Mouse (Mus musculus) midbrain, embryonic 10.5 days (tissue): Measurements from ENCODE around the gene Usp36. TPM values are rescaled to one million over a fixed set of nuclear protein-coding genes. Genes with fewer than 3 reads are reported as not detected.
A peak's percentile ranks its signal among the peaks of the same experiment; 100 is the strongest.

Experiments
- DNase-seq: peaks from one replicate; pipeline ENCODE4 v3.0.0-alpha.2; 2017; ENCODE audit warnings: low spot score
- H3K27ac ChIP-seq: fragments of 300-500 bp; sonication (generic); replicated peaks from 2 replicates; pipeline ENCODE4 v1.5.1; 2016; ENCODE audit warnings: mild to moderate bottlenecking
- H3K27me3 ChIP-seq: fragments of 300-500 bp; sonication (generic); 2 replicates; pipeline ENCODE4 v1.6.1; 2016; ENCODE audit warnings: low read depth, mild to moderate bottlenecking; ENCODE audit not compliant: poor library complexity, severe bottlenecking
- H3K36me3 ChIP-seq: fragments of 300-500 bp; sonication (generic); 2 replicates; pipeline ENCODE4 v1.6.1; 2016; ENCODE audit warnings: mild to moderate bottlenecking, moderate library complexity
- H3K4me1 ChIP-seq: fragments of 300-500 bp; sonication (generic); 2 replicates; pipeline ENCODE4 v1.6.1; 2016
- H3K4me3 ChIP-seq: fragments of 300-500 bp; sonication (generic); 2 replicates; pipeline ENCODE4 v1.5.1; 2016; ENCODE audit warnings: mild to moderate bottlenecking, moderate library complexity
- H3K9me3 ChIP-seq: fragments of 300-500 bp; sonication (generic); replicated peaks from 2 replicates; pipeline ENCODE4 v1.6.1; 2016; ENCODE audit warnings: mild to moderate bottlenecking
- WGBS: fragments of 180-500 bp; shearing (Covaris S2); methylation state at CpG from one replicate; pipeline ENCODE4 v1.1.7; 2016; 5-methylcytosine and 5-hydroxymethylcytosine counted together
- polyA plus RNA-seq: library from polyadenylated mRNA; unstranded; fragments of >200 nt; fragmentation: Nextera tagmentation; extraction: Ambion mirVana; gene quantifications from 2 replicates; pipeline ENCODE4 v1.2.1, GENCODE M21; 2016

Usp36 gene
- polyA plus RNA-seq, result 20.4 and 23.6 TPM in 2 replicates

DNA sequence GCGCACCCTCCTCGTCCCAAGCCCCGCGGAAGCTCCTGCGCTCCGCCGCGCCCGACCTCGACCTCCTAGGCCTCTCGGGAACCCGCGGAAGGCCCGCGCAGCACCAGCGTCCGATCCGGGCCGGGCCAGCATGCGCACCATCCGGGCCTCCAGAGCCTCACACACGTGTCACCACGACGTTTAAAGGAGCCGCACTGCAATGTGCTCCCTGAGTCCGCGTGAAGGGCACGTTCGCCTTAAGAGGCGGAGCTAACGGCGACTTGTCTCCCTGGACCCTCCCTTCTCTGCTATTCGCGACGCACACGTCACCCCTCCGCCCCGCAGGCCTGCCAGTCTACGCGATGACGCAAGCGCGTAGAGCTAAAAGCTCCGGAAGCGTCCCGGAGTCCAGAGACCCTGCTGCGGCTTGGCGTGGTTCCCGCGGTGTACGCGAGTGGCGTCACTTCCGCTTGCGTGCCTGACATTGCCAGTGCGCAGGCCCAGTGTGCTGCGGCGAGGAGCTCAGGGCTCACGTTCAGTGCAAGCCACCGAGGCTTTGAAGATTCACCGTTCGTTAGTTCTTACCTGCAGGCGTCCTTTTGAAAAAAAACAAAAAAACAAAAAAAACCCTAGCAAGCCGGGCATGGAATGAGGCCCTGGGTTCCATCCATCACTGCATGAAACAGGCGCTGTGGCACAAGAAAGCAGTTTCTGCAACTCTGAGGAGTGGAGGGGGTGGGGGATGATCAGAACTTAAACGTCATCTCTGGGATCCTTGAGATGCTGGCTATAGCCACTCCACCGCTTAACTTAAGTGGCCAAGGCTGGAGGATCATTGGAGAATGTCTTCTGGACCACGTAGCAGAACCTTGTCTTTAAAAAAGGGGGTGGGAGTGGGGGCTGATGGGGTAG lies at the start of gene Usp36:
TSS of gene Usp36 (minus strand) at position 246 of the 891 bp plus-strand sequence.
- DNase-seq, result peak; percentile 100
- no peaks in the 10 kb centered on the region for H3K27me3 ChIP-seq
- H3K4me1 ChIP-seq, result peaks cover 43% of the 10 kb centered on the region
- H3K27ac ChIP-seq, result peak within 1 kb of the TSS; percentile 81
- H3K9me3 ChIP-seq, result no peaks in the 10 kb centered on the region
- peaks cover 26% of the 10 kb centered on the region for H3K36me3 ChIP-seq
- 1% methylated on average over 68 of the region's 68 CpGs for WGBS
- peak within 1 kb of the TSS; percentile 93 for H3K4me3 ChIP-seq

DNA sequence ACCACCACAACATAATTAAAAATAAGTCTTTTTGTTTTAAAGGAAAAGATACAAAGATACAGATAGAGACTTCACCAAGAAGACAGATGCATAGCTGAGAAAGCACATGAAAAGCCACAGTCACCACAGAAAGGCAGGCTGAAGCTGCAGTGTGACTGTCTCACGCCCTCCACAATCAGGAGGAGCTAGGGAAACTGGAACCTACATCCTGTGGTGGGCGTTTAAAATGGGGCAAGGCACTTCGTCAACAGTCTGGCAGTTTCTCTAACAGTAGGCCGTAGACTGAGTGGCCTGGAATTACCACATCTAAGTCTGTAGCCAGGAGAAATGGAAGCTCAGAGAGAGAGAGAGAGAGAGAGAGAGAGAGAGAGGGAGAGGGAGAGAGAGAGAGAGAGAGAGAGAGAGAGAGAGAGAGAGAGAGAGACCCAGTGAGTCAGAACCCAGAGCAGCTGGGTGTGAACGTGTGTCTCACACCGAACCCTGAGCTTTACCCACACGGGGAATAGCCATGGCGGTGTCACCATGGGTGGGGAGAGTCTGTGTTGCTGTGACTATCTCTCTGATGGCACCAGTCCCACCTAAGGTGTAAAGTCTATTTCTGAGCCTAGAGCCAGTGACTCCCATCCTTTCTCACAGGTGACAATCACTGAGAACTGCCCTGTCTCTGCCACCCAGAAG lies 47.6 kb upstream of the Usp36 start:
- Histone ChIP-seq H3K4me3 (no peak overlapping the region), H3K36me3 (peaks cover 12% of the 10 kb centered on the region), H3K27me3 (no peaks in the 10 kb centered on the region), H3K9me3 (no peaks in the 10 kb centered on the region), H3K4me1 (peaks cover 15% of the 10 kb centered on the region), H3K27ac (no peak overlapping the region)
- 84% methylated on average over 8 of the region's 8 CpGs for WGBS
- no peak for DNase-seq

DNA sequence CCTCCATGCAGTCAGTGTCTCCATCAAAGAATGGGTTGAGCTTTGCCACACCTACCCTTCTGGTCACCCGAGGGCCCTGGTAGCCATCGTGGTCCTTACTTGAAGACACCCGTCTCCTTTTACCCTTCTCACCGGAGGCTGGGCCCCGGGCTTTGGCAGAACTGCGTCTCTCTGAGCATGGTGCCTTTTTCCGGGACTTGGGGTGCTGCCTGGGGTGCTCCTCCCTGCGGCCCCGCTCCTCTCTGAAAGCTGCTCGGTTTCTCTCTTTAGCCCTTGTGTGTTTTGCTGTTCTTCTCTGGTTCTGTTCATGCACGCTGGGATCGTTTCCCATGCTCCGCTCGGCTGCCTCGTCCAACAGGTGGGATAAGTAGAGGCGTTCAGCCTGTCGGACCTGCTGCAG lies 43.4 kb upstream of the Usp36 start:
- no peak for DNase-seq
- Histone ChIP-seq H3K4me3 (no peak overlapping the region), H3K27me3 (no peaks in the 10 kb centered on the region), H3K36me3 (peaks cover 46% of the 10 kb centered on the region), H3K27ac (no peak overlapping the region), H3K4me1 (no peaks in the 10 kb centered on the region), H3K9me3 (peaks cover 3% of the 10 kb centered on the region; the same call in 1 of the 2 replicates)
- 89% methylated on average over 17 of the region's 17 CpGs for WGBS

DNA sequence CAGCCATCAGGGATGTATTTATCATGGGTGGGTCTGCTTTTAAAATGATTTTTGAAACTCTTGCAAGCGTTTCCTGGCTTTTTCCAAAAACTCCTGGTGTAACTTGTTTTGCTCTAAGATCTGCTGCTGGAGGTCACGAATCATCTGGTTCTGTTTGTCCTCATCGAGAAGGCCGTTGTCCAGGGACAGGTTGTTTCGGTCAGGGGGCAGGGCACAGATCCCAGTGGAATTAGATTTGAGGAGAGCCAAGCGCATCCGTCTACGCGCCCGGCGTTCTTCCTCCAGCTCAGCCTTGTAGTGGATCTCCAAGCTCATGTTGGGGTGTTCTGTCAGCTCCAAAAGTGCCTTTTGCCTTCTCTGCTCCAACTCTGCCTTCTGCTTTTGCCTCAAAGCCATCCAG lies 42.3 kb upstream of the Usp36 start:
- Histone ChIP-seq H3K4me3 (no peak overlapping the region), H3K27me3 (no peaks in the 10 kb centered on the region), H3K27ac (no peak overlapping the region), H3K36me3 (peaks cover 47% of the 10 kb centered on the region), H3K4me1 (peaks cover 6% of the 10 kb centered on the region), H3K9me3 (peaks cover 3% of the 10 kb centered on the region; the same call in 1 of the 2 replicates)
- no peak for DNase-seq
- 90% methylated on average over 11 of the region's 11 CpGs for WGBS

DNA sequence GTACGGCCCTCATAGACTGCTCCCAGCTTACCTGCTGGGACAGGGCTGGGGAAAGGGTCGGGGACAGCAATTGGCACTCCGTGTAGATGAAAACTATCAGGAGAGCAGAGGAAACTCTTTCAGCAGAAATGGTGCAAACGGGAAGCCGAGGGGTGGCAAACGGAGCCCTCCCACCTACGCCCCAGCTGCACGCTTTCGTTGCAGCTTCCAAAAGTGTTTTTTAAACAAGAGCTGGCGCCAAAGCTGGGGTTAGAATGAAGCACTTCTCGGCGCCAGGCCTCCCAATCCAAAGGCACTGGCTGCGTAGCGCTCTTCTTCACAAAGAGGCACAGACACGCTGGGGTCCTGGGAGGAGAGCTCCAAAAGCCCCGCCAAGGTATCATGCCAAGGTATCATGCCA lies 40.7 kb upstream of the Usp36 start:
- H3K4me1 ChIP-seq, result peaks cover 12% of the 10 kb centered on the region
- H3K27me3 ChIP-seq, result no peaks in the 10 kb centered on the region
- no peak overlapping the region for H3K27ac ChIP-seq
- DNase-seq, result no peak
- peaks cover 3% of the 10 kb centered on the region; the same call in 1 of the 2 replicates for H3K9me3 ChIP-seq
- H3K36me3 ChIP-seq, result peaks cover 50% of the 10 kb centered on the region
- WGBS, result 97% methylated on average over 16 of the region's 16 CpGs
- no peak overlapping the region for H3K4me3 ChIP-seq

DNA sequence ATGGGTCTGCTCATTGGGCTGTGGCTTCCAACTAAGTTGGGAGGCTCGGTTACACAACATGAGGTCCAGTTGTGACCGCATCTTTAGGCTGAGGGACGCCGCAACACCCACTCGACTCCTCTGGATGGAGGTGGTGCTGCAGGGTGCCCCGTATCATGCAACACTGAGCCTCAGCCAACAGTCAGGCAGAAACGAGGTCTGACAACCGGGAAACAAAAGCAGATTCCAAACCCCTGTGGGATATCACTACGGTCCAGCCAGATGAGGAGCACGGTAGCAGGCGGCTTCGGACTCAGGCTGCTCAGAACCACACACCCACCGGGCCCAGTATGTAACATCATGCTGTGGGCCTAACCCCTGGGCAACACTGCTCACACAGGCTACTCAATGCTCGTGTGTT lies 40.3 kb upstream of the Usp36 start:
- H3K4me1 ChIP-seq, result peaks cover 12% of the 10 kb centered on the region
- peaks cover 3% of the 10 kb centered on the region; the same call in 1 of the 2 replicates for H3K9me3 ChIP-seq
- H3K4me3 ChIP-seq, result no peak overlapping the region
- no peaks in the 10 kb centered on the region for H3K27me3 ChIP-seq
- DNase-seq, result no peak
- no peak overlapping the region for H3K27ac ChIP-seq
- WGBS, result 93% methylated on average over 14 of the region's 14 CpGs
- peaks cover 50% of the 10 kb centered on the region for H3K36me3 ChIP-seq

DNA sequence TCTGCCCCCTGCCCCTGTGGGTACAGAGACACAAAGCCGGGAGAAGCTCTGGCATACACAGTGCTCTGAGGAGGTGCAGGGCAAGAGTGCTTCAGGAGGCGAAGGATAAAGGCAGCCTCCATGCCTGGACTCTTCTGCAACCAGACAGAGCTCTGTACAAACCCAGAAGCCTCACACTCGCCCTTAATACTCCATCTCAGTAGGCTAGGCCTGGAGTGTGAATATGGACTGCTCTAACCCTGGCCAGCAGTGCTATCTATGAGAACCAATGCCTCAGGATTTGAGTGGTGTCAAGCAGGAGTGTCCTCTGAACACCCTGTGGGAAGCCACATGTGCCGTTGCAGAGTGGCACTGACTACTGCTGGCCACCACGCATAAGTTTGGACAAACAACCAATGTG lies 38.9 kb upstream of the Usp36 start:
- Histone ChIP-seq H3K4me3 (no peak overlapping the region), H3K9me3 (peaks cover 3% of the 10 kb centered on the region; the same call in 1 of the 2 replicates), H3K36me3 (peaks cover 50% of the 10 kb centered on the region), H3K4me1 (peaks cover 18% of the 10 kb centered on the region), H3K27me3 (no peaks in the 10 kb centered on the region), H3K27ac (no peak overlapping the region)
- DNase-seq, result no peak
- WGBS, result 91% methylated on average over 5 of the region's 5 CpGs

DNA sequence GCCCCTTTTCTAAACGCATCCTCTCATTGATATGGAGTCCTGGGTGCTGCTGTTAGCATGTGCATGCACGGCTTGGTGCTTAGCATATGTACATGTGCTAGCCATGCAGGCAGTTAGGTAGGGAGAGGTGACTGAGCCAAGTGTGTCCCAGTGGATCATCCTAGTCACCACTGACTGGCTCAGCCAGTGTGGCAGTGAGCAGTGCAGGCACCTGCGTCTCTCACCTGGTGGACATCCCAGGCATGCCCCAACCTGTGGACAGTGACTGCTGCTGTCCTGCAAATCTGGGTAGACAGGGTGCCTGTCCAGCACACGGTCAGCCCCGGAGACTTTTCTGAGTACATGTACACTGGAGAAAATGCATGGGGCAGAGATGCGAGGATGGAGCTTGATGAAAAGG lies 38.5 kb upstream of the Usp36 start:
- Histone ChIP-seq H3K27ac (0 out of 2 replicates have a peak overlapping the region, but pooled peaks have one; percentile 3), H3K4me3 (no peak overlapping the region), H3K9me3 (peaks cover 3% of the 10 kb centered on the region; the same call in 1 of the 2 replicates), H3K4me1 (peaks cover 18% of the 10 kb centered on the region), H3K36me3 (peaks cover 47% of the 10 kb centered on the region), H3K27me3 (no peaks in the 10 kb centered on the region)
- 93% methylated on average over 6 of the region's 6 CpGs for WGBS
- DNase-seq, result no peak

DNA sequence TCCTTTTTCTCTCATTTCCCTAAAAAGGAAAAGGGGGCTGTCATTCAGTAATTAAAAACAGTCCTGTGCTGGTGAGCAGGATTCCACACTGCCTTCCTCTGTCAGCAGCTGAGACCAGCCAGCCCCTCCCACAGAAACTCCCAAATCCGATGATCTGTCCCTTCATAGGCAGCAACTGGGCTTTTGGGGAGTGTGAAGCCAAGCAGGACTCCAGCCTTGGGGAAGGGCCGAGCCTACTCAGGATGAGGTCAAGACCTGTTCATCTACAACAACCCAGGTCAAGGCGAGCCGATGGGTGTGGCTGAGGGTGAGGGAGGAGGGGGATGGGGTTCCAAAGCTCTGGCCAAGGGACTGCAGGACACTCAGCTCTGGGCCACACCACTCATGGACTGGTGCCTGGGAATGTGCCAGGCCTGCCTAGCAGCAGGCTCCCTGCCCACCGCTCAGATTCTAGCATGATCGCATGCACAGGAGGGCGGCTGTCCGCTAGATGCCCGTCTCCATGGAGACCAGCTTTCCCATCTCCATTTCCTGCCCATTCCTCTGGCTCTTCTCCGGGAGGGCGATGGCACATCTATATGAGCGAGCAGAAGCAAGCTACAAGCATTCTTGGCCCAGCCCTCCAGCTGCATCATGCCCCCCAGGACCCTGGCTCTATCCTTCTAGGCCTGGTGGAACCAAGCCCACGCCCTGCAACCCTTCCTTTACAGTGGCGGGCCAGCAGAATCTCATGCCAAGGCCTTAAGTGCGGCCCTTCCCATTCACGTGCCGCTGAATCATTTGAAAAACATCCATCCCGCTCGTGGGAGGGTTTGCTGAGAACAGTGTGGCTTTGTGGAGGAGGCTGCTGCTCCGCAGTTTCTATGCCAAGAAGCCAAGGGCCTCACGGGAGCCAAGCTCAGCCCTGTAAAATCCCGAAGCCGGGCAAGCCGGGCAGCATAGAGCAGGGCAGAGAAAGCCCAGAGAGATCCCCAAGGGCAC lies 37.2 kb upstream of the Usp36 start:
- Histone ChIP-seq H3K36me3 (peaks cover 35% of the 10 kb centered on the region), H3K9me3 (peaks cover 3% of the 10 kb centered on the region; the same call in 1 of the 2 replicates), H3K4me1 (peaks cover 23% of the 10 kb centered on the region), H3K27me3 (no peaks in the 10 kb centered on the region), H3K4me3 (no peak overlapping the region), H3K27ac (peak overlapping the region; percentile 42; the same call in 1 of the 2 replicates)
- no peak for DNase-seq
- WGBS, result 84% methylated on average over 24 of the region's 24 CpGs

DNA sequence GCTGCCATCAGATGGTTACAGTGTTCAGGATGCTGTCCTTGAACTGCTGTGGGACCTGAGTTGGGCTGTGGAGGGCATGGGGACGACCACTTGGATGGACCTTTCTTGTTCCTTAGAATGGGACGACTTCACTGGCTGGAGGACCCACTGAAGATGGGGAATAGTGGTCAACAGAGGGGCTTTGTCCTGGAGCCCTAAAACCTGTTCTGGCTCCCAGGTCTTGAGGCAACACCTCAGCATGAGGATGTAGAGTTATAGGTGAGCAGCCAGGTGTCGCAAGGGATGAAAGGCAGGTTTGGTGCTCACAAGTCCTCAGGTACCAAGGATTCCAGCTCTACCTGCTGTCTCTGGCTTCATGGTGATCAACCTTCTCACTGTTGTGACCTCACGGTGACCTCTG lies 36.4 kb upstream of the Usp36 start:
- Histone ChIP-seq H3K4me3 (no peak overlapping the region), H3K27ac (no peak overlapping the region), H3K4me1 (peaks cover 31% of the 10 kb centered on the region), H3K36me3 (peaks cover 29% of the 10 kb centered on the region), H3K9me3 (peaks cover 3% of the 10 kb centered on the region; the same call in 1 of the 2 replicates), H3K27me3 (no peaks in the 10 kb centered on the region)
- 93% methylated on average over 4 of the region's 4 CpGs for WGBS
- no peak for DNase-seq

DNA sequence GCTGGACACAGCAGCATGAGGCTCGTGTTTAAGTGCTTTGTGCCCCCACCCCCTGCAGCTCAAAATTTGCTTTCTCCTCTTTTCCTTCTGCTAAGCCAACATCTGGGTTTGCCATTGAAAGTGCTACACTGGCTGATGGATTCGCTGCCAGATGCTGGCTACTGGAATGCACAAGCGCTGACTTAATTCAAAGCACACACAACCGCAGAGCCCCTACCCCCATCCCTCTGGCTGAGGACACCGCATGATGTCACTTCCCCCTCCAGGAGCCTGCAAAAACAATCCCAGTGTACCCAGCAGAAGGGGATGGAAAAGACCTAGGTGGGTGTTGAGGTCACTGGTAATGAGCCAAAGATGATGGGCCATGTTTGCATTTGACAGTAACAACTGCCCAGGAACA lies 34.5 kb upstream of the Usp36 start:
- peaks cover 18% of the 10 kb centered on the region for H3K36me3 ChIP-seq
- H3K9me3 ChIP-seq, result peaks cover under 1% of the 10 kb centered on the region; the same call in 1 of the 2 replicates
- peak overlapping the region; percentile 4 for H3K27ac ChIP-seq
- peaks cover 43% of the 10 kb centered on the region for H3K4me1 ChIP-seq
- no peak for DNase-seq
- WGBS, result 73% methylated on average over 5 of the region's 5 CpGs
- no peak overlapping the region for H3K4me3 ChIP-seq
- H3K27me3 ChIP-seq, result no peaks in the 10 kb centered on the region

DNA sequence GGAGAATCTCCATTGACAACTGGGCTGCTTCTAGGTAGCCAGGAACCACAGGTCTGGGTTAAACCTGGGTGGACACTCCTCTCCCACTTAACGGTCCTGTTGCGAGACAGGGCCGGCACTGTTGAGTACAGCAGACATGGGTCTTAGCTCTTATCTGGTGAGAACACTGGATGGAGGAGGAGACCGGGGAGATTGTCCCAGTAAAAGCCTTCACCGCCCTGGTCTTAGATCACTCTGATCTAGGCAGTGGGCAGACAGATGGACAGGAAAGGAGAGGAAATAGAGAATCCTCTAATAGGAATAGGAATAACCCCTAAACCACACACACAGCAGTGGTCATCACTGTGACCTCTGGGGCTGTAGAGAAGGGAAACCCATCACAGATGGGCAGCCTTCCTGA lies 33.9 kb upstream of the Usp36 start:
- no peaks in the 10 kb centered on the region for H3K9me3 ChIP-seq
- no peak for DNase-seq
- peaks cover 23% of the 10 kb centered on the region for H3K36me3 ChIP-seq
- no peaks in the 10 kb centered on the region for H3K27me3 ChIP-seq
- peak overlapping the region; percentile 4; the same call in 1 of the 2 replicates for H3K27ac ChIP-seq
- peaks cover 43% of the 10 kb centered on the region for H3K4me1 ChIP-seq
- WGBS, result 87% methylated on average over 5 of the region's 5 CpGs
- H3K4me3 ChIP-seq, result no peak overlapping the region
